Mouse (Mus musculus) liver, embryonic 14.5 days (tissue): Measurements from ENCODE around the gene Tns3. TPM values are rescaled to one million over a fixed set of nuclear protein-coding genes. Genes with fewer than 3 reads are reported as not detected.

Experiments used
- ATAC-seq: fragments of 200-750 bp; cut with Nextera tagmentation; 2 replicates; pipeline ENCODE4 v1.8.0; 2017; ENCODE audit warnings: moderate number of reproducible peaks, mild to moderate bottlenecking, moderate library complexity; ENCODE audit not compliant: insufficient read depth
- DNase-seq, 3 experiments: peaks; one replicate each; pipeline ENCODE4 v3.0.0-alpha.2; 2012 to 2013; ENCODE audit warnings: low read depth in 3 of 3, low spot score in 3 of 3
- H3K27ac ChIP-seq: fragments of 300-500 bp; sonication (generic); 2 replicates; pipeline ENCODE4 v1.5.1; 2014; ENCODE audit warnings: moderate library complexity, mild to moderate bottlenecking, control low read depth, inconsistent platforms
- H3K27me3 ChIP-seq: fragments of 300-500 bp; sonication (generic); 2 replicates; pipeline ENCODE4 v1.6.1; 2014; ENCODE audit warnings: mild to moderate bottlenecking, low read length, moderate library complexity; ENCODE audit not compliant: control insufficient read depth, insufficient read depth
- H3K36me3 ChIP-seq: fragments of 300-500 bp; sonication (generic); replicated peaks from 2 replicates; pipeline ENCODE4 v1.6.1; 2014; ENCODE audit warnings: low read depth; ENCODE audit not compliant: control insufficient read depth, insufficient read depth
- H3K4me1 ChIP-seq, 2 experiments: fragments of 200-500 bp in 1 of 2; fragments of 300-500 bp in 1 of 2; sonication (generic) in 1 of 2; replicated peaks; 2 replicates each; pipeline ENCODE4 v1.6.1; 2012 to 2014; ENCODE audit warnings: antibody characterized with exemption in 1 of 2, inconsistent platforms in 1 of 2, low read length in 1 of 2; ENCODE audit not compliant: control insufficient read depth in 2 of 2, insufficient read depth in 2 of 2
- H3K4me2 ChIP-seq: fragments of 300-500 bp; sonication (generic); 2 replicates; pipeline ENCODE4 v1.6.1; 2014; ENCODE audit warnings: low read depth, mild to moderate bottlenecking, control low read depth, moderate library complexity
- H3K4me3 ChIP-seq, 2 experiments: fragments of 200-500 bp in 1 of 2; fragments of 300-500 bp in 1 of 2; sonication (generic) in 1 of 2; 2 replicates each; pipeline ENCODE4 v1.5.1; 2012 to 2014; ENCODE audit warnings: low read depth in 2 of 2, low read length in 2 of 2, mild to moderate bottlenecking in 2 of 2, control low read depth in 1 of 2, inconsistent platforms in 1 of 2, moderate library complexity in 1 of 2; ENCODE audit not compliant: insufficient read depth in 1 of 2
- H3K9ac ChIP-seq: fragments of 300-500 bp; sonication (generic); replicated peaks from 2 replicates; pipeline ENCODE4 v1.6.1; 2014; ENCODE audit warnings: mild to moderate bottlenecking, control low read depth, moderate library complexity
- H3K9me3 ChIP-seq: fragments of 300-500 bp; sonication (generic); 2 replicates; pipeline ENCODE4 v1.6.1; 2016; ENCODE audit warnings: low read length, mixed read lengths; ENCODE audit not compliant: control insufficient read depth
- CTCF ChIP-seq: IDR thresholded peaks from 2 replicates; pipeline ENCODE4 v1.5.1; 2016; ENCODE audit warnings: antibody characterized with exemption, low read depth, control low read depth
- EP300 ChIP-seq: IDR thresholded peaks from 2 replicates; pipeline ENCODE4 v1.6.1; 2016; ENCODE audit warnings: antibody characterized with exemption, low read depth
- WGBS: fragments of 180-500 bp; shearing (Covaris S2); extraction: QIAGEN DNeasy Blood & Tissue Kit; methylation state at CpG from one replicate; pipeline ENCODE4 v1.1.7; 2014; ENCODE audit not compliant: insufficient replicate concordance; 5-methylcytosine and 5-hydroxymethylcytosine counted together
- polyA plus RNA-seq, 2 experiments: library from polyadenylated mRNA; depleted of rRNA in 1 of 2; stranded (reverse) in 1 of 2; unstranded in 1 of 2; fragments of >200 nt; fragmentation: Nextera tagmentation in 1 of 2; extraction: Ambion mirVana in 1 of 2; gene quantifications; 2 replicates each; pipeline versions ENCODE4 v1.2.1 to v1.2.3; 2012 to 2014

Tns3 gene
- polyA plus RNA-seq, 2 experiments, result 2.0 to 3.0 TPM

DNA sequence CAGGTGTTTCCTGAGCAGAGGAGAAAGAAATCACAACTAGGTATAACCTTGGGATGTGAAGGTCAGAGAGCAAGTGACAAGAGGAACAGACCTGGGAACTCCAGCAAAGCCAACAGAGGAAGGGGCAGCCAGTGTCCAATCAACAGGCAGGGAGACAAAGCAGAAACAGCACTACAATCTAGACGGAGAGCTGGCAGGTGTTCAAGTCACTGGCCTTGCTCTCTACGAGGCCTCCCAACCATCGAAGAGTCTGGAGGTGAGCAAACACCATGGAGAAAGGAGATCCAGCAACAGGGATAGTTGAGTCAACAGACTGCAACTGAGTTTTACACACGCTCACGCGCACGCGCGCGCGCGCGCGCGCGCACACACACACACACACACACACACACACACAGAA is 24.6 kb downstream of the Tns3 start:
- Histone ChIP-seq H3K27ac (no peak overlapping the region), H3K36me3 (no peaks in the 10 kb centered on the region), H3K4me1 (peaks cover 8 to 38% of the 10 kb centered on the region in 2 experiments), H3K9me3 (no peaks in the 10 kb centered on the region), H3K4me3 (no peak overlapping the region), H3K9ac (no peak overlapping the region), H3K27me3 (no peaks in the 10 kb centered on the region), H3K4me2 (no peak overlapping the region)
- TF ChIP-seq CTCF (no peak), EP300 (no peak)
- ATAC-seq, result no peak
- no peak for DNase-seq
- WGBS, result 88% methylated on average over 16 of the region's 16 CpGs

DNA sequence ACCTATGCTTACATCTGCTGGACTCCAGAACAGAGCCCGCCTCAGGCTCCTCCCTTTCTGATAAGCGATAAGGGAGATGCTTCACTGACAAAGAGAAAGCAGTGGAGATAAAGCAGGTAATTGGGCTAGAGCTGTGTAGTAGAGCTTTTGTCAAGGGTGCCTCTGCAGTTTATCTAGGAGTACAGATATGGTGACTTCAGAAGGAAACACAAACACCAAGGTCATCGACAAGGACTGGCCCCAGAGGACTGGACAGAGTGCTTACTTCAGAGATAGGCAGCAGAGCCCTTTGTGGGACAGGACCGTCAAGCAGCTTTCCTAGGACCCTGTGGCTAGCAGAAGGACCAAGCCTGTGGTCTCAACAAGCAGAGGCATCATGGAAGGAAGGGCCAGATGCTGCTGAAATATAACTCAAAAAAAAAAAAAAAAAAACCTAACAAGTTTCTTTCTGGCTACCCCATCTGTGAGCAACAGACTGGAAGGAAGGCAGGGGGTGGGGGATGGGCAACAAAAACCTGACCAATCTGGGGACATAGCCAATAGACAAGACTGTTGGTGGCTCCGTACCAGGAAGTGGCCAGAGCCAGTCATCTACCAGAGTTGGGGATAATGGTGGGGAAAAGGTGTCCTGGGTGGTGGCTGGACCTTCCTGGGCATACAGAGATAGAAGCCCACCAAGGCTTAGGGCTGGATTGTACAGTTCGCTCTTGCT is 25.2 kb downstream of the Tns3 start:
- peaks cover 8 to 43% of the 10 kb centered on the region in 2 experiments for H3K4me1 ChIP-seq
- H3K9ac ChIP-seq, result no peak overlapping the region
- no peaks in the 10 kb centered on the region for H3K9me3 ChIP-seq
- H3K4me3 ChIP-seq, result no peak overlapping the region
- no peak for TF ChIP-seq EP300
- TF ChIP-seq CTCF, result no peak
- H3K4me2 ChIP-seq, result no peak overlapping the region
- H3K27me3 ChIP-seq, result no peaks in the 10 kb centered on the region
- WGBS, result 46% methylated on average over 6 of the region's 6 CpGs
- DNase-seq (no peak), ATAC-seq (no peak)
- H3K27ac ChIP-seq, result no peak overlapping the region
- no peaks in the 10 kb centered on the region for H3K36me3 ChIP-seq

DNA sequence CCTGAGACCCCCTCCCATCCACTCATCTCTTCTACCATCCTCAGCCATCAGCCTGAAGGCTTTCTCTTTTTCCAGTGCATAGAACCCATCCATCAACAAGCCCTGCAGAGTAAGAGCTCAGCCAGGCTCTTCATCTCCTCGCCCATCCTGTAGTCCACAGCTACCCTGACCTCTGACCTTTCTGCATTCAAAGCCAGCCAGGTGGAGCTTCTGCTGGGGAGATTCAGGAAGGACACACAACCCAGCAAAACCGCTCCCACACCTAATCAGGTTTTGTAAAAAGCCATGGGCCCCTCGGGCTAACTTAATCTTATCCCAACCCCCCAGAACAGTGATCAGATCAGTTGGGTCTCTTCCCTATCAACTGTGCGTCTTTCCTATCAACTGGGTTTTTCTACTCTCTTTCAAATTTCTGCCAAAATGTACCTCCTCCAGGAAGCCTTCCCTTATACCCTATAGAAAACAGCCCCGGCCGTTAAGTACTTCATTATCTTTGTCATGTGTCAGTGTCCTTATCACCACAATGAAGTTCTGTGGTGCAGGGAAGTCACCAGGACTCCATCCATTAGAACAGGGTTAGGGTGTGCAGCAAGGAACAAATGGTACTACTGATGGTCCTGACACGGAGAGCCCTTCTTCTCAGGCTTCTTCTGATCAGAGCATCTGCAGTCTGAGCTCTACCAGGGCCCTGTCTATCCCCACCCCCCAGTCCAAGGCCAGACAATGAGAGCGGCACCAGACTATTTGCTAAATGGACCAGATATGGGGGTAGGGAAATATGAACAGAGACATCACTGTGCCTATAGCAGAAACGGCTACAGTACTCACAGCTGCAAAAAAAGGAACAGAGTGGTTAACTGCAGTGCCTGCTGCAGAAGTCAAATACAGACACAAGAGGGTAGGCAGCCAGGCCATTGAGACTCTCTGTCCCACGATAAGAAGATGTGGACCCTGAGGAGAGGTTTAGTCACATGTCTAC is 26.6 kb downstream of the Tns3 start:
- H3K27ac ChIP-seq, result no peak overlapping the region
- no peak overlapping the region for H3K4me3 ChIP-seq
- WGBS, result 19% methylated on average over 10 of the region's 10 CpGs
- H3K36me3 ChIP-seq, result no peaks in the 10 kb centered on the region
- DNase-seq, result no peak
- peak; percentile 63; the same call in 1 of the 2 replicates for ATAC-seq
- peaks cover 8 to 44% of the 10 kb centered on the region in 2 experiments for H3K4me1 ChIP-seq
- no peak overlapping the region for H3K4me2 ChIP-seq
- no peak overlapping the region for H3K9ac ChIP-seq
- no peaks in the 10 kb centered on the region for H3K9me3 ChIP-seq
- no peaks in the 10 kb centered on the region for H3K27me3 ChIP-seq
- peak; percentile 23; the same call in 1 of the 2 replicates for TF ChIP-seq EP300
- no peak for TF ChIP-seq CTCF

DNA sequence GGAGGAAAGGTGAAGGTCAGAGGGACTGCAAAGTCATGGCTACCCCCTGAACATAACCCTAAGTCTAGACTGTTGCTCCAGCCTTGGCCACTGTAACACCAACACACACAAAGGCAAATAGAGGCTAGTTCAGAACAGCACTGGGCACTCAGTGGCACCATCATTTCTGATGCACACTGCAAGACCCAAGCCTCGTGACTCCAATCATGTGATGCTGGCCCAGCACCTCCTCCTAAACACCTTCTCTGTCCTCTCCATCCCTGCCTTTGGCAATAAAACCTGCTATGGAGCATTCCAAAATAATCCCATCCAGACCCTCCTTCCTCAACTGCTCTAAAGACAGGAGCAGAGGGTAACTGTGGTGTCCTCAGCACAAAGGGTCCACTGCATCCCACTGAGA is 27.7 kb downstream of the Tns3 start:
- Histone ChIP-seq H3K9me3 (no peaks in the 10 kb centered on the region), H3K4me3 (no peak overlapping the region), H3K36me3 (no peaks in the 10 kb centered on the region), H3K4me2 (no peak overlapping the region), H3K27me3 (no peaks in the 10 kb centered on the region), H3K9ac (no peak overlapping the region), H3K27ac (no peak overlapping the region), H3K4me1 (peaks cover 8 to 44% of the 10 kb centered on the region in 2 experiments)
- no peak for ATAC-seq
- 70% methylated on average over 1 of the region's 1 CpGs for WGBS
- TF ChIP-seq CTCF, result no peak
- TF ChIP-seq EP300, result no peak
- no peak for DNase-seq

DNA sequence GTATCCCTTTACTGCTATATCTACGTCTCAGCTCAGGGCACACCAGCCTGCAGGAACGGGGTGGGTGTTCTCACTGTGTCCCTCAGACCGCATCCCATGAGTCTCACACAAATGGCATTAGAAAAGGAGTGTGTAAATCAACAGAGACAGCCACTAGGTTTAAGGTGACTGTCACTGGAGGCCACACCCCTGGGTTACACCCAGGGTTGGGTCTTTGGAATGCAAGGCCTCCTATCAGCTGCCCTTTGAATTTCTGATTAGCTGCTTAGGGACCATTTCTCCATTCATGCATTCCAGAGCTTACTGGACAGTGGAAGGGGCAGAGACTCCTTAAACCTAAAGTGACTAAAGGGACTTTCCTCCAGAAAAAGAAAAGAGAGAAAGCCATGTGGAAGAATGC is 28.6 kb downstream of the Tns3 start:
- Histone ChIP-seq H3K4me1 (peaks cover 8 to 44% of the 10 kb centered on the region in 2 experiments), H3K36me3 (no peaks in the 10 kb centered on the region)

More for the DNA sequence above, 28.6 kb downstream of the Tns3 start:
- ATAC-seq (no peak), DNase-seq (no peak)
- Histone ChIP-seq H3K9ac (no peak overlapping the region), H3K27me3 (no peaks in the 10 kb centered on the region), H3K9me3 (no peaks in the 10 kb centered on the region), H3K4me2 (no peak overlapping the region), H3K4me3 (no peak overlapping the region), H3K27ac (no peak overlapping the region)
- TF ChIP-seq EP300, result no peak
- no peak for TF ChIP-seq CTCF
- WGBS, result 57% methylated on average over 3 of the region's 3 CpGs
